ENCODE assay signal across 15 mouse cellular contexts in genomic region chr15:94326626-94327025, GRCm38 (mm10).
DNase-seq lines count a peak whose midpoint lies in the region; ATAC-seq lines count a peak whose summit lies in the region.
"Had no signal": no experiment of that assay in that cellular context is flagged by ENCODE, and none has a peak within 500 bp of the region (broad histone marks: within the 10 kb centered on the region; RNA-seq: fewer than 3 reads in every experiment).

No protein-coding gene starts in this region.

- no peak overlapping the region for H3K4me2 ChIP-seq in heart, embryonic 13.5 days
- H3K4me2 ChIP-seq in midbrain, embryonic 11.5 days, result no peak overlapping the region
- no peak overlapping the region for H3K4me2 ChIP-seq in midbrain, embryonic 15.5 days
- no peak overlapping the region for H3K4me2 ChIP-seq in embryonic facial prominence, embryonic 13.5 days
- H3K4me2 ChIP-seq: forebrain, embryonic 13.5 days; heart, embryonic 11.5 days; hindbrain, embryonic 12.5 days; intestine, embryonic 15.5 days had no signal

- peak overlapping the region; percentile 67; the same call in 1 of the 2 replicates for H3K27ac ChIP-seq in heart, embryonic 13.5 days (replicated peaks)
- no peak overlapping the region for H3K27ac ChIP-seq in midbrain, embryonic 11.5 days (ENCODE audit: low read depth, low read length)
- H3K27ac ChIP-seq in midbrain, embryonic 15.5 days, result no peak overlapping the region
- peak overlapping the region; percentile 72 for H3K27ac ChIP-seq in embryonic facial prominence, embryonic 13.5 days
- H3K27ac ChIP-seq: forebrain, embryonic 10.5 days; forebrain, embryonic 13.5 days; hindbrain, embryonic 12.5 days; intestine, embryonic 15.5 days had no signal

- ATAC-seq in heart, embryonic 13.5 days (ENCODE audit: extremely low read depth, insufficient number of reproducible peaks, low FRiP score, low TSS enrichment), result no peak
- no peak for ATAC-seq in midbrain, embryonic 11.5 days (ENCODE audit: low FRiP score)
- no peak for ATAC-seq in midbrain, embryonic 15.5 days (replicated peaks)
- no peak for ATAC-seq in embryonic facial prominence, embryonic 13.5 days (ENCODE audit: insufficient number of reproducible peaks, insufficient read depth, low FRiP score, low TSS enrichment, low read depth)
- ATAC-seq: CD4-positive, CD25-positive, alpha-beta regulatory T cell, adult 4 months; forebrain, embryonic 16.5 days; hindbrain, embryonic 16.5 days; intestine, embryonic 15.5 days had no signal

- no peaks in the 10 kb centered on the region for H3K9me3 ChIP-seq in heart, embryonic 13.5 days
- no peaks in the 10 kb centered on the region for H3K9me3 ChIP-seq in midbrain, embryonic 11.5 days (ENCODE audit: control insufficient read depth, low read length)
- H3K9me3 ChIP-seq in midbrain, embryonic 15.5 days, result no peaks in the 10 kb centered on the region
- H3K9me3 ChIP-seq in embryonic facial prominence, embryonic 13.5 days, result no peaks in the 10 kb centered on the region
- H3K9me3 ChIP-seq: forebrain, embryonic 10.5 days; forebrain, embryonic 13.5 days; hindbrain, embryonic 12.5 days; intestine, embryonic 15.5 days had no signal

- 0 out of 2 replicates have a peak, but pooled peaks cover 5% of the 10 kb centered on the region for H3K36me3 ChIP-seq in heart, embryonic 13.5 days
- H3K36me3 ChIP-seq in midbrain, embryonic 11.5 days (ENCODE audit: control insufficient read depth, insufficient read depth, low read length), result no peaks in the 10 kb centered on the region
- no peaks in the 10 kb centered on the region for H3K36me3 ChIP-seq in midbrain, embryonic 15.5 days (replicated peaks)
- peaks cover 25% of the 10 kb centered on the region for H3K36me3 ChIP-seq in embryonic facial prominence, embryonic 13.5 days
- H3K36me3 ChIP-seq: hindbrain, embryonic 12.5 days; intestine, embryonic 15.5 days had no signal

- H3K4me1 ChIP-seq in heart, embryonic 13.5 days, result peaks cover 22% of the 10 kb centered on the region
- no peaks in the 10 kb centered on the region for H3K4me1 ChIP-seq in midbrain, embryonic 11.5 days (ENCODE audit: control insufficient read depth, insufficient read depth, low read length)
- peaks cover 10% of the 10 kb centered on the region for H3K4me1 ChIP-seq in midbrain, embryonic 15.5 days
- peaks cover 23% of the 10 kb centered on the region for H3K4me1 ChIP-seq in embryonic facial prominence, embryonic 13.5 days
- H3K4me1 ChIP-seq: forebrain, embryonic 10.5 days had no signal

- 64% methylated on average over 5 of the region's 5 CpGs for WGBS in heart, embryonic 13.5 days
- 96% methylated on average over 5 of the region's 5 CpGs for WGBS in midbrain, embryonic 11.5 days
- 89% methylated on average over 5 of the region's 5 CpGs for WGBS in midbrain, embryonic 15.5 days
- 84% methylated on average over 5 of the region's 5 CpGs for WGBS in embryonic facial prominence, embryonic 13.5 days

- no peak for DNase-seq in heart, adult 18-20 months
- DNase-seq in midbrain, embryonic 11.5 days (ENCODE audit: low spot score, missing footprints), result peak; percentile 59
- DNase-seq in right cerebral cortex, postnatal 10 days (ENCODE audit: low spot score in 2 of 2), result no peak
- DNase-seq: cerebellum, adult 9-10 months had no signal

- H3K4me3 ChIP-seq in heart, embryonic 13.5 days, result no peak overlapping the region
- H3K4me3 ChIP-seq in midbrain, embryonic 11.5 days (ENCODE audit: low read depth, low read length), result no peak overlapping the region
- no peak overlapping the region for H3K4me3 ChIP-seq in midbrain, embryonic 15.5 days
- H3K4me3 ChIP-seq in embryonic facial prominence, embryonic 13.5 days, result no peak overlapping the region
- H3K4me3 ChIP-seq: forebrain, embryonic 10.5 days; forebrain, embryonic 13.5 days; hindbrain, embryonic 12.5 days; intestine, embryonic 15.5 days had no signal

- H3K27me3 ChIP-seq in heart, embryonic 13.5 days (replicated peaks), result no peaks in the 10 kb centered on the region
- no peaks in the 10 kb centered on the region for H3K27me3 ChIP-seq in midbrain, embryonic 11.5 days (ENCODE audit: control insufficient read depth, insufficient read depth, low read length)
- H3K27me3 ChIP-seq in midbrain, embryonic 15.5 days (replicated peaks), result no peaks in the 10 kb centered on the region
- no peaks in the 10 kb centered on the region for H3K27me3 ChIP-seq in embryonic facial prominence, embryonic 13.5 days
- H3K27me3 ChIP-seq: forebrain, embryonic 13.5 days; hindbrain, embryonic 12.5 days; intestine, embryonic 15.5 days had no signal

- H3K9ac ChIP-seq in heart, embryonic 13.5 days, result no peak overlapping the region
- no peak overlapping the region for H3K9ac ChIP-seq in midbrain, embryonic 11.5 days (ENCODE audit: low read length)
- H3K9ac ChIP-seq in midbrain, embryonic 15.5 days, result no peak overlapping the region
- H3K9ac ChIP-seq in embryonic facial prominence, embryonic 13.5 days, result no peak overlapping the region
- H3K9ac ChIP-seq: forebrain, embryonic 13.5 days; hindbrain, embryonic 12.5 days; intestine, embryonic 15.5 days had no signal

Comparison
In these comparisons a context has a peak if more than half of its experiments do, and no peak if none do; other contexts are left out.
1. H3K27ac ChIP-seq: peak in heart, embryonic 13.5 days (single experiment) and embryonic facial prominence, embryonic 13.5 days (single experiment); none in midbrain, embryonic 11.5 days (single experiment) and midbrain, embryonic 15.5 days (single experiment).